Mouse (Mus musculus): ENCODE data around the gene Nek8.
"Not testable (repeated sequence)": the region's sequence is repeated elsewhere in the genome, so short reads cannot be mapped to it uniquely, and the experiment has no call there.

The Nek8 gene

DNA sequence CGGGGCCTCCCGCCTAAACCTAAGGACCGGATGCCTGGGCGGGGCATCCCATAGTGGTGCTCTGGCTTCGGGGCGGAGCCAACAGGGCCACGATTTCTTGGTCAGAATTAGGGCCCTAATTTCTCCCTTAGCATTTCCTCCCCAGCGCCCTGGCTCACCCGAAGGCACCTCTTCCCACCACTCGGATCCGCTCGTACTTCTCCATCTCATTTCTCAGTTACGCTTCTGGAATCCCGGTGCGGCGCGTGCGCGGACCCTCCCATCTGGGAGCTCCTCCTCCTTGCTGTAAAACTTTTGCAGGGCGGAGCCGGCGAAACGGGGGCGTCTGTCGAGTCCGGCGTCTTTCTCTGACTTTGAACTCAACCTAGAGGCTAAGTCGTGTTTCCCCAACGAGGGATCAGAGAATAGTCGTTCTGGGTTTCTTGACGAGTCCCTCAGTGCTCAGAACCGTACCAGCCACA, at the start of gene Nek8, which contains the start of gene Tlcd1:
Gene Nek8, minus strand, starts transcription at position 274 of the 461 bp plus-strand sequence.
Gene Tlcd1, plus strand, starts transcription at position 310 of the 461 bp plus-strand sequence.
- DNase-seq (ENCODE audit: low read depth, low spot score), result peak; percentile 93

- DNase-seq (ENCODE audit: low read depth, low spot score), result no peak
Observed at GRCm38 (mm10) chr11:78223586-78223985, 47.1 kb upstream of the Nek8 start.

DNA sequence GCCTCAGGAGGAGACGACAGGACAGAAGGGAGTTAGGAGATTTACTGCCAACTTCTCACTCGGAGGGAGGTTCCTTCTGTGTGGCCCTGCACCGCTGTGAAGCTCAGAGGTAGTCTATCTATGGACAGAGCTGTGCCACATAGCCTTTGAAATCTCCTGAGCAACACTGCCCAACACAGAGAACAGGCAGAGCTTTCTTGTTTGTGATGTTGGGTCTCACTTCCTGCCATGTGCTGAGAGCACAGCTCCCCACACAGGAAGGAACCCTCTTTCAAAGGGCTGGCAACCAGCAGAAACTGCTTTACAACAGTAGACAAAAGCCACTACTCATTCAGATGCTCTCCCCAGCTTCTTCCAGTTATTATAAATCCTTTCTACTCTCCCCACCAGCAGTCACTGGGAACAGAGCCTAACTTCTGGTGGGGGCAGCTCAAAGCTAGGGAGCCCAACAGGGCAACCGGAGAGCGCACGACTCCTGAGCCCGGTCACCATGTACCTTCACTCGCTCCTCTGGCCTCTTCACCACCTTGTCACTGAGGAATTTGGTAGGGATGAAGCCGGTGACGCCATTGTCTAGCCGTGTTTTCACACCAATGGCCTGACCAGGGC, 39.3 kb upstream of the Nek8 start:
- peak; percentile 54 for DNase-seq (ENCODE audit: low read depth, low spot score)

GRCm38 (mm10) chr11:78213086-78213817, 36.8 kb upstream of the Nek8 start:
- DNase-seq (ENCODE audit: low read depth, low spot score), result peak; percentile 26

DNA sequence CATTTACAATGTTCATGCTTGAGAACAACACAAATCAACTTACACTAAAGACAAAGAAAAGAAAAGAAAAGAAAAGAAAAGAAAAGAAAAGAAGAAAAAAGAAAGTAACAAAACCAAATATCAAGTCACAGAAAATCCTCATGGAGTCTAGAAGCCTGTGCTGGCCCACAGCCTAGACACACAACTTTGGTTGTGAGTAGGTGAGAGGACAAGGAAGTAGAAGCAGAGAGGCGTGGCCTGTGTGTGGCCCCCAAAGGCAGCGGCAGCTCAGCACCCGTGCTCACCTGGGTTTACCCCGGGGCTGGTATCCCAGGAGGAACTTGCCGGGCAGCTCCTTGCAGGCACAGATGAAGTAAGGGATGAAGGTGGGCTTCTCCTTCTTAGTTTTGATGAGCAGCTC, 35.0 kb upstream of the Nek8 start:
- no peak for DNase-seq (ENCODE audit: low read depth, low spot score)

- DNase-seq (ENCODE audit: low read depth, low spot score), result no peak
Observed at GRCm38 (mm10) chr11:78210615-78211014, 34.1 kb upstream of the Nek8 start.

- DNase-seq (ENCODE audit: low read depth, low spot score), result no peak
Observed at GRCm38 (mm10) chr11:78209886-78210285, 33.4 kb upstream of the Nek8 start.

DNA sequence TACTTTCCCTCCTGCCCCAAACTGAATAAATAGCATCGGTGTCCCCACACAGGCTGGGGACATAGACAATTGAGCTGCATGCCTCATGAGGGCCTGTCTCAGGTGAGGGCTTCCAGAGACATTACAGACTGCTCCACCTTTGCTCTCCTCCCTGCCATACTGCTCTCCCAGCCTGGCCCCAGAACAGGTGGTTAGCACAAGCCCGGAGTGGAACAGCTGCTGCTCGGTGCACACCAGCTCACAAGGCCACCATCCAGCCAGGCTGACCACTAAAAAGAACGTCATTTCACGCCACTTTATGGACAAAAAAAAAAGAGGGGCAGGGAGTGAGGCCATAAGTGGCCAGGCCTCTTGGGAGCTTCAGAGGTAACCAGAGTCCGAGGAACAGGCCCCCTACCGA, 30.7 kb upstream of the Nek8 start:
- no peak for DNase-seq (ENCODE audit: low read depth, low spot score)

DNA sequence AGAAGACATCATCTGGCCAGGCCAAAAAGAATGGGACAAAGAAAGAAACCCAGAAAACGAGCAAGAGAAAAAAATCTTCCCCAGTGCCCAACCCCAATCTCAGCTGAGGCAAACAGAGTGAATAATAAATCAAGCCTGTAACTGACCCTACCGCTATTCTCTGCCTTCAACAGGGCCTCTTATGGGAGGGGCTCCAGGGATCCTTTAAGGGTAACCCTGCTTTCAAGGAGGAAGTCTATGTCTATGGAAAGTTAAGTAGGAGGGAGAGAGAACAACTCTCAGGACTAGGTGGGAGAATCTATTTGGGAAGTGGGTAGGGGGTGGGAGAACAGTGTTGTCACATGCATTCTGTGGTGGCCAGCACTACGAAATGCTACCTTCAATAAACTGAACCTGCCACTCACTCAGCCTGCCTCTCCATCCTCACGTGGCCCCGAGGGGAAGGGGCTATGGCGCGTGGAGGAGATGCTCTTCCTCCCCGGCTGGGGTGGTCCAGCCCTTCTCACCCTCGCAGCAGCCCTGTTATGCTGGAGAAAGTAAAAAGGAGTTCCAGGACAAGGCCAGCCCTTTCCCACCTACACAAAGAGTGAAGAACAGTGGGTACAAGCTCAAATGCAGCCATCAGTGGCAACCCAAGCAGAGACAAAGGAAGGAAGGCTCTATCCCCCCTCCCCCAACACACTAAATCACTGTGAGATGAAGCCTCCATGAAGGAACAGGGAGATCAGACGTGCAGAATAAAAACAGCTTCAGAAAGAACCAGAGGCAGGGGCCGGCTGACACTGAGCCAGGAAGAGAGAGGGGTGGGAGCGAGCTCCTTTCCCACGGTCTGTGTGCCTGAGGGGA, 29.1 kb upstream of the Nek8 start:
- DNase-seq (ENCODE audit: low read depth, low spot score), result no peak

DNA sequence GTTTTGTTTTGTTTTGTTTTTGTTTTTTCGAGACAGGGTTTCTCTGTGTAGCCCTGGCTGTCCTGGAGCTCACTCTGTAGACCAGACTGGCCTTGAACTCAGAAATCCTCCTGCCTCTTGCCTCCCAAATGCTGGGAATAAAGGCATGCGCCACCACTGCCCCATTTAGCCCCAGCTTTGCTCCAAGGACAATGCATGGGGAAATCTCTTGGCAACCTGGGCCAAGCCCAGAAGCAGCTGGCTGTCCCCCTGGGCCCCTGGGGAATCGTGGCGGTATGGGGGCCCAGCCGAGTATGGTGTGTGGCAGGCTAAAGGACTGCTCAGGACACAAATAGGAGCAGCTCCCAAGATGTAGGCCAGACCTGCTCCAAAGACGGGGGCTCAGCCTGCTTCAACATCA, 27.8 kb upstream of the Nek8 start:
- no peak for DNase-seq (ENCODE audit: low read depth, low spot score)

DNA sequence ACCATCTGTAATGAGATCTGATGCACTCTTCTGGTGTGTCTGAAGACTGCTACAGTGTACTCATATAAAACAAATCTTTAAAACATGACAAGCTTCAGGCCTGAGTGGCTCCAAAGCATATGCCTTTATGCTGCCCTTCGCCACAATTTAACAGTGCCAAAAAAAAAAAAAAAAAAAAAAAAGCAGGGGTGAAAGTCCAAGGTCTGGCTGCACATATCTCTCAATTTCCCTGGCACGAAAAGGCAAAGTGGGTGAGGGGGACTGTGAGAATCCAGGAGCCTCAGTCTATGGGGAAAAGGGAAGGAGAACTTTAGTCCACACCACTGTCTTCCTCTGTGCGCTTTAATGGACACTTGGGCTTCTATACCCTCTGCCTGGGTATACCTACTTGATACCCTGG, 25.9 kb upstream of the Nek8 start:
- DNase-seq (ENCODE audit: low read depth, low spot score), result no peak

DNA sequence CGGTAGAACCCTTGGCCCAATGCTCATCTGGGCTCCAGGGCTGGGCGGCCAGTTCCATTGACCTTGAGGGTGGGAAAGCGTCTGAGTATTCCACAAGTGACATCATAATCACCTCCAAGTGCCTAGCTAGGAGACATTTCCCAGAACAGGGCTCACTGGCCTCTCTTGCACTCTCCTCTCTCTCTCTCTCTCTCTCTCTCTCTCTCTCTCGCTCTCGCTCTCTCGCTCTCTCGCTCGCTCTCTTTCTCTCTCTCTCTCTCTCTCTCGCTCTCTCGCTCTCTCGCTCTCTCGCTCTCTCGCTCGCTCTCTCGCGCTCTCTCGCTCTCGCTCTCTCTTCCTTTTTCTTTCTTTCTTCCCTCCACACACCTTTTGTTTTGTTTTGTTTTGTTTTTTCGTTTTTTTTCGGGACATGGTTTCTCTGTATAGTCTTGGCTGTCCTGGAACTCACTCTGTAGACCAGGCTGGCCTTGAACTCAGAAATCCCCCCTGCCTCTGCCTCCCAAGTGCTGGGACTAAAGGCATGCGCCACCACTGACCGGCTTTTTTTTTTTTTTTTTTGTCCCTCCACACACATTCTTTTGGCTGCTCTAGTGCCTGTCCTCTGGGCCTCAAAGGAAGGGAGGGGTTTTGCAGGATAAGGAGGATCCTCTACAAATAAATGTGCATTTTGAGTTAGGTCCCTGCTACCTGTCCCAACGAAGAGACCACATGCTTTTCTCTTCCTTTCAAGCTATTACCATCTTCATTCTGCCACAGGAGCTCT, 18.8 kb upstream of the Nek8 start:
- no peak for DNase-seq (ENCODE audit: low read depth, low spot score)

GRCm38 (mm10) chr11:78194411-78195100, 18.1 kb upstream of the Nek8 start:
- peak; percentile 65 for DNase-seq (ENCODE audit: low read depth, low spot score)

DNA sequence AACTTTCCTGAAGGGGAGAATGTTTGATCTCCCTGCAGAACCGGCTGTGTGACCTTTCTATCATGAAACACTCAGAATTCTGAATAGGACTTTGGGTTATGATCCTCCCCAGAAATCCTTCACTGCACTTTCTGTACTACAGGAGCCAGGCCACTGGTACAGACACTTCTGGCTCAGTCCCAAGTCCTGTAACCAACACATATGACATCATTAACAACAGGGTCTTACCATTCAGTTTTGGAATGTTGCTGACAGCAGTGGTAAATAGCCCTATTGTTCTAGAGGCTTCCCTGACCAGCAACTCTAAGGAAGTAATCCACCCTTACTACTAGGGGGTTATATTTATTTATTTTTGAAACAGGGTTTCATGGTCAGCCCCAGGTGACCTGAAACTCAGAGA, 16.6 kb upstream of the Nek8 start, which contains the start of gene Proca1:
Gene Proca1, plus strand, starts transcription at position 280 of the 400 bp plus-strand sequence.
- no peak for DNase-seq (ENCODE audit: low read depth, low spot score)

- no peak for DNase-seq (ENCODE audit: low read depth, low spot score)
Observed at GRCm38 (mm10) chr11:78190041-78190440, 13.6 kb upstream of the Nek8 start.

DNA sequence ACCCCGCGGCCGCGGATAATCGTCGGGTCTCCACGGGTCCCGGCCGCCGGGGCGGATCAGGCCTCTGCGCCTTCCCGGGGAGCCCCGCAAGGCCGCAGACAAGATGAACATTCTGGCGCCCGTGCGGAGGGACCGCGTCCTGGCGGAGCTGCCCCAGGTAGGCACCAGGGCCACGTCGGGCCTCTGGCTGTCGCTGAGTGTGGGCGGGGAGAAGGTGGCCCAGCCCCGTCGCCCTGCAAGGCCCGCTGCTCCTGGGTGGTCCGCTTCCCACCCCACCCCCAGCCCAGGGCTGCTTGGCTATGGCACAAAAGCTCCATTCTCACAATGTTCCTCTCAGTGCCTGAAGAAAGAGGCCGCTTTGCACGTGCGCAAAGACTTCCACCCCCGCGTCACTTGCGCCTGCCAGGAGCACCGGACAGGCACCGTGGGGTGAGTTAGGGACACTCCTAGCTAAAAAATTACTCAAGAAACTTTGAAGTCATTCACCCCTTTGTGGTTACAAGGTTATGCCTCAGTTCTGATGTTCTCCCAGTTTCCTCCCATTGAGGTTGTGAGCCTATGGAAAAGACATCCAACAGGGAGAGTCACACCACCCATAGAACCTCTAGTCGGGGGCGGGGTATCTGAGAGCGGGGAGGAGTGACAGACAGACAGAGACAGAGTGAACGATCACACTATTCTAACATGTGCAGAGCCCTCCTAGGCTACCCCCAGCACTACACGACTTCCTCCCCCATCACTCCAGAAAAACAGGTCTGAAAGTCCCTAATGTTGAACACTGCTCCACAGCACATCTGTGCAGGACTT, 13.0 kb upstream of the Nek8 start:
- DNase-seq (ENCODE audit: low read depth, low spot score), result peak; percentile 52

DNA sequence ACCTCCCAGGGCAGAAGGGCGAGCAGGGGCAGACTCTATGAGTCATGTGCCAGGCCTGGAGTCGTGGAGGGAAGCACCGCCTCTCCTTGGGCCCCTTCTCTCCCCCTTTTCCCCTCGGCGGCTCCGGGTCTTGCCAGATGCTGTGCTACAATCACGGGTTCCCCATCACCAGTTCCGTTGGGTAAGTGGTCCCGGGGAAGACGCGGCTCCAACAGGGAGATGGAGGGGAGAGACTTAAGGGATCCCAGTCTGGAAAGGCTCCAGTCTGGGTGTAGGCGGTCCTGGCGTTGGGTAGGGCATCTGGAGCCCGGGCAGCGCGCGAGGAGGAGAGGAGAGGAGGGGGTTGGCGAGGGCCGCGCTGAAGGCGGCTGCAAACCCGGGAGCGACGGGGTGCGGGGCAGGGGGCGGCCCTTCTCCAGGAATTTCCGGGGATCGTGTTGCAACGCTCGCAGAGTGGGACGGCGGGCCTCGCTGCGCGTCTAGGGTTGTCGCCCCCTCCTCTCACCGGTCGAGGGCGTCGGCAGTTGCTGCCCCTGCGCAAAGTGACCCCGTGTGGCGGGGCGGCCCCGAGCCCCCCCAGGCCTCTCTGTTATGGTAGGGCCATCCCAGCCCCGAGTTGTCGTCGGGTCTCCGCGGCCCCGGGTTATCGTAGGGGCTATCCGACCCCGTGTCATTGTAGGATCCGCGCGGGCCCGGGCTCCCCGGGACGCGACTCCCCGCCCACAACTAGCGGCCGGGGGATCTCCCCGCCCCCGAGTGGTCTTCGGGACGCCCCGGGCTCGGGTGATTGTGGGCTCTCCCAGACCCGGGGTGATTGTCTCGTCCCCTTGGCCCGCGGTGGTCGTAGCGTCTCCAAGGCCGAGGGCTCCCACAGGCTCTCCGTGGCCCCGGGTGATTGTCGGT, 12.1 kb upstream of the Nek8 start, which contains the start of gene Rab34:
Gene Rab34, plus strand, starts transcription at position 100 of the 903 bp plus-strand sequence.
- DNase-seq (ENCODE audit: low read depth, low spot score), result peak; percentile 37

DNA sequence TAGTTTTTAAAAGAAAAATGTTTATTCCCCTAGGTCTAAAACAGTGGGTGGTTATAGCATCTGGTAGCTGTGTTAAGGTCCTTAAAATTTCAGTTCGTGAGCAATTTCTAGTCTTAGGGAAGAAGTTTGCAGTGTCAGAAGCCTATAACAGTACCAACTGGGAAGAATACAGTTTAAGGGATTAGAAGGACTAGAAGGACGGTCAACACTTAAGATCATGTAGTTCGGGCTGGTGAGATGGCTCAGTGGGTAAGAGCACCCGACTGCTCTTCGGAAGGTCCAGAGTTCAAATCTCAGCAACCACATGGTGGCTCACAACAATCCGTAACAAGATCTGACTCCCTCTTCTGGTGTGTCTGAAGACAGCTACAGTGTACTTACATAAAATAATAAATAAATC, 8.2 kb upstream of the Nek8 start:
- not testable (repeated sequence) for DNase-seq (ENCODE audit: low read depth, low spot score)
